Mouse (Mus musculus) layer of hippocampus, adult 11-12 months (tissue): ENCODE data around the gene Psd4.

ENCODE experiments used
- DNase-seq: peaks from one replicate; pipeline ENCODE4 v3.0.0; 2022; ENCODE audit warnings: low spot score

Gene Psd4

GRCm38 (mm10) chr2:24435699-24436098 lies 68.3 kb downstream of the Psd4 start:
- DNase-seq, result no peak

DNA sequence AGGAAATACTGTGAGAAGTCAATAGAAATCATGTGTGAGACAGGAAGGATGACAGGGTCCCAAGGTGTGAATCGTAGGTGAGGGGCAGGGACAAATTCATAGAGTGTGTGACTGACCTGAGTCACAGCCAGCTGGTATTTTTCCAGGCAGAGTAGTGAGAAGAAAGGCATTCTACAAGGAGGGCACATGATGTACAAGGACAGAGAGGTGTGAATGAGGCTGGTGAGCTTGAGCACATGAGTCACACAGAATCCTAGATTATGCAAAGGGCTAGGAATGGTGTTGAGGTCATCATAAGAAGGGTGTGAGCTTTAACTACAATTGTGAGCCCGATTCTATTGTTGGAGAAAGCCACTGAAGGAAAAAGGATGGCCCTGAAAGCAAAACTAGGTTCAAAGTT lies 72.7 kb downstream of the Psd4 start:
- no peak for DNase-seq

DNA sequence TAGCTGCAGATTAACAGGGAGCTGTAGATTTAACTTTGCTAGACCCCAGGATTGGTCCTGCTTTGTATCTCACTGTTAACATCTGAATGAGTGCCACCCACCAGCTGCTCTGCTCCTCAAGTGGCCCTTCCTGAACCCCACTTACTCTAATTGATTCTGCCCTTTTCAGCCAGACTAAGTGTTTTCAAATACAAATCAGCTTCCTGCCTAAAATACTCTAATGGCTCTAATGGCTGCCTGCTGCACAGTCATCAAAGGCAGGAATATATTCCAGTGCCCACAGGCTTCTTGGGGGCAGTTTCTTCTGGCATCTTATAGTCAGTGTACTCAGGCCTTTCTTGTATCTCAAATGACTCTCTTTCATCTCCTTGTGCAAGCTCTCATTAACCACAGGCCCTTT lies 74.5 kb downstream of the Psd4 start:
- DNase-seq, result no peak

DNA sequence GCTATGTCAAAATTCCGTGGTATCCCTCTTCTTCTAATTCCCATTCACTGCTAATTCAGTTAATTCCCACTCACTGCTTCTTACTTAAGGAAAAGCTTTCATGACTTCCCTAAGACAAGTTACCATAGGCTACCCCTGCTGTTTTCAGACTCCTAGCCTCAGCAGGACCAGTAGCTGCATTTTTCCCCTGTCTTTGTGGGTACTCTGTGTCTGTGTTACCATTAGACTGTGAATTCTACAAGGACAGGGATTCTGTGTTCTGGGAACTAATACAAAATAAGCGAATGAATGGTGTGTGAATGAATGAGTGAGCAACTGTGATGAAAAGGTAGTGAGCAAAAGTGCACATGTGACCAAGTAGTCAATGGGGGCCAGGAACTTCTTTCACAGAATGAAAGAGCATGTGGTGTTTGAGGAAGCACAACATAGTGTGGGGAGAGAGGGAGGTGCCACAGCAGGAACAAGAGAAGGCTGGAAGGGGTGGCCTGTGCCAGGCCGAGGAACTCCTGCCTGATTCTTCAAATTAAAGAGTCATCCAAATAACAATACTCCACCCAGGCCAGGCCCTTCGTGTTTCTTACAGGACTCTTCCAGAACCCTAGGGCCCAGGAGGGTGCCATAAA lies 75.0 kb downstream of the Psd4 start:
- DNase-seq, result no peak

GRCm38 (mm10) chr2:24443256-24443790 lies 75.9 kb downstream of the Psd4 start:
- no peak for DNase-seq

- DNase-seq, result no peak
These were observed 81.7 kb downstream of the Psd4 start for GRCm38 (mm10) chr2:24449111-24449510.

DNA sequence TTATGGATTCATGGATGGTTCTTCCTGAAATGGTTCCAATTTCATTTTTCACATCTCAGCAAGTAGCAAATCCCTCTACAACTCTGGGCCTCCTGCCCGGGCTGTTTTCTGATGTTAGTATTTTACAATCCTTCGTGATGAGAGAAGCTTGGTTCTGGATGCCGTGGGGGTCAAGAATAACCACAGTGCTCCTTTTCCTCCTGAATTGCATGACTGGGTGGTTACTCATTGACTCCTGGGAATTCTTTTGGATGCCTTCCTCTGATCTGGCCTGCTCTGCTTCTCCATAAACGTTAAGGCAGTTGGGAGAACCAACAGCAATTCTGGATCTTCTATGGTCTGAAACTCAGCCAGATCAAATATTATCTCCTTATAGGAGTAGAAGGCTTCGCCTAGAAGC lies 85.8 kb downstream of the Psd4 start:
- no peak for DNase-seq

DNA sequence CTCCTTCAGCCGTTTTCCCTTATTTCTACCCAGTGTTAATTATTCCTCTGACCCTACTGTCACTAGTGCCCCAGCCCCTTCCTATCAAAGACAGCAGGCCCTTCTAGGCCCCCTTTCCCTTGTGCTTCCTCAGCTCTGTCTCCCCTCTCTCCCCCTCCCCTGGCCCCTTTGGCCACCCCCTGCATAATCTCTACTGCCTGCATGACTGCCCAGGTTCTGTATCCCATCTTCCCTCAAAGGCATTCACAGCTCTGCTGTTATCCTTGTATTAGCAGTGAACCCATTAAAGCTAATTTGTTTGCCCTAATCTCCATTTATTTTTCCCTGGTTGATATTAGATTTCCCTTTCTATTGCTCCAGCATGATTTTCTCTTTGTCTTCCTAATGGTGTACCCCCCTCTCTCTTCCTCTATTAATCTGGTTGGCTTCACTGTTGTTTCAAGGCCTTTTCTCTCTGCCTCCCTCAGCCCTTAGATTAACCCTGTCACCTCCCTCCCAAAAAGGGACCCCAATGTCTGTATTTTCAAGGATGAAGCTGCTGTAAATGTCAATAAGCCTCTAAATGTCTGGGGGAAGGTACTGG lies 87.1 kb downstream of the Psd4 start:
- DNase-seq, result no peak

DNA sequence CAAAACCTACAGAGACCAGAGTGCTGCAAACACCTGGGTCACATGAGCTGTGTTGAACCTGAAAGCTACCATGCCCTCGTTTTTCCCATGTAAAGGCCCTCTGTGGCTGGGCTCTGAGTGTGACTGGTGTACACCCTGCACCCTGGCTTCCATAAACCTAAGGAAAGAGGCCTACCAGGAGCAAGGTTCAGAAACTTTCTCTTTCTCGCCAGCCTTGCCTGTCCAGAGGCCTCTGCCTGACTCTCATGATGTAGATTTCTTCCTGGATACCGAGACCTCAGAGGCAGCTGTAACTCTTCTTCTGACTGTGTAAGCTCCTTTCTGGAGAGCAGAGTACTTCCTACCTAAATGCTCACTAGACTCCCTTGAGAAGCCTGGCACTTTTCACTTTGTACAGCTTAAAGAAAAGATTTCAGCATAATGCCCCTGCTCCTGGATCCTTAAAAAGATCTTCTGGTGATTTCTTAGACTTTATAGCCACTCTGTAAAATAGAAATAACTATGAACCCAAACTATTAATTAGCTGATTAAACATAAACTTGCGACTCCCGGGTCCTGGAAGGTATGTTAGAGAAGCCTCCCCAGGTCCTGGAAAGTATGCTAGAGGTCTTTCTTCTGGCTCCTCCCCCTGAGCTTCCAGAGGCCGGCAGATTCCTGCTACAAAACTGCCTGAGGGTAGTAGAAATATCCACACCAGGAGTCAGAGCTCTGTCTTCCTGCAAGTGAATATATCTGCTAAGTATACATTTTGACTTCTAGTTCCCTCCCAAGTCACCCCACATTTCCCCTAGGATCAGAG lies 87.9 kb downstream of the Psd4 start:
- DNase-seq, result no peak

DNA sequence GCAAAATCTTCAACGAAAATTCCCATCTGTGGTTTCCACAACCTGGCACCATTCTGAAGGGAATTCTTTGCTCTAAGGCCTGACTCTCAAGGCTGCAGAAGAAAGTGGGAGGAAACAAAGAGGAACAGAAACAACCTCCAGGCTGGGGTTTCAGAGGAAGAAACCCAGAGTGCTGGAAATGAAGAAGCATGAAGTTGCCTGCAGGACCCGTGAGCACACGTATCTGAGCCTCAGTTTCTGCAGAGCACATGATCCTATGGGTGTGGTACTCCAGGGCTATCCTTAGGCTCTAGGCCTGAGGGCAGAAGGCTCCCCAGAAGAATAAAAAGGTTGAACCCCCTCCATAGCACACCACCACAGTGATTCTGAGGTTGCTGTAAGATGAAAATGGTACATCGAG lies 89.5 kb downstream of the Psd4 start:
- DNase-seq, result no peak

DNA sequence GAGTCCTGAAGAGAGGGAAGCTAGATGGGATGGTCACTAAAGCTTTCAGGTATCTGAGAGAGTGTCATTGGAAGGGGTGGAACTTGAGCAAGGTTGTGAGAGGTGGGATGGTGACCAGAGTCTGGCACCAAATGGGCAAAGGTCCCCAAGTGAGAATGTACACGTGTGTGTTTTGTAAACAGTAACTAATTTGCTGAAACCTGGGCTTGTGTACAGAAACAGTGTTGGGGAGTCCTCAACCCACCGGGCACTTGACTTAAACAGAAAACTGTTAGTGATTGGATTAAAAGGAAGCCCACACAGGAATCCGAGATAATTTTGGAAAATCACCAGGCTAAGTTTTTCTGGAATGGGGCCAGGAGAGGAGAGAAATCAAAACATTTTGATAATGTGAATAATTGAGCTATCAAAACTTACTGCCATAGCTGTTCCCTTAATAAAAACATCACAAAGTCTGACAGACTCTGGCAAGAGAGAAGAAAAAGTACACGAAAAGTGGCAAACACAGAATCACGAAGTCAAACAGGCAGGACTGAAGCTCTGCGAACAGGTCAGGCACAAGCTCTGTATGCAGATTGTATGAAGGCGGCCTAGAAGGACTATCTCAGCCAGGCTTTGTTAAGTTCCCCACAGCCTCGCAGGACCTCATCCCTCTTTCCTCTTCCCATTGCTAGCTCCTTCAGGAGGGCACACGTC lies 92.9 kb downstream of the Psd4 start:
- DNase-seq, result no peak

DNA sequence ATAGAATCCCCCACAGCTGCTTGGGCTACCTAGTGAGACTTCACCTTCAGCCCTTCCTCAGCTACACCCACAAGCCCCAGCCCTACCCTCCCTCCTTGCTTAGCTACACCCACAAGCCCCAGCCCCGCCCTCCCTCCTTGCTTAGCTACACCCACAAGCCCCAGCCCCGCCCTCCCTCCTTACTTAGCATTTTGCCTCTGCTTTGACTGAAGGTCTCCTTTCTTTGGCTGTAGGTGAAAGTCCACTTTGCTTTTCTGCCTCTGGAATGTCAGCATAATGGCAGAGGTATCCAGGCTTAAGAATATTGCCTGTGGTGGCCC lies 93.4 kb downstream of the Psd4 start:
- DNase-seq, result no peak
